Mouse (Mus musculus): Measurements from ENCODE around the gene Cnnm1.
"Not testable (repeated sequence)": the region's sequence is repeated elsewhere in the genome, so short reads cannot be mapped to it uniquely, and the experiment has no call there.

- not testable (repeated sequence) for TF ChIP-seq CTCF, POLR2A (IDR thresholded peaks at IDR 0.05; ENCODE audit: extremely low read depth, insufficient read depth, low read length)
These were observed 53.1 kb downstream of the Cnnm1 start for GRCm38 (mm10) chr19:43493316-43493715.
